Mouse (Mus musculus) heart, embryonic 16.5 days (tissue): ENCODE measurements at regions not wholly inside any gene's neighbourhood (a gene's known extent, or its start where the extent isn't known, plus 50 kb on each side); places are given as distances from the start of the nearest gene placed in this dataset.

Source experiments
- ATAC-seq: fragments of 200-750 bp; cut with Nextera tagmentation; replicated peaks from 2 replicates; pipeline ENCODE4 v1.8.0; 2017; ENCODE audit warnings: moderate number of reproducible peaks; ENCODE audit not compliant: insufficient read depth, low FRiP score; ENCODE audit errors: extremely low read depth
- H3K27ac ChIP-seq: fragments of 300-500 bp; sonication (generic); 2 replicates; pipeline ENCODE4 v1.5.1; 2014; ENCODE audit warnings: mild to moderate bottlenecking, low read length, control low read depth, moderate library complexity
- H3K27me3 ChIP-seq: fragments of 300-500 bp; sonication (generic); 2 replicates; pipeline ENCODE4 v1.6.1; 2014; ENCODE audit warnings: low read length, mixed read lengths; ENCODE audit not compliant: control insufficient read depth, insufficient read depth
- H3K36me3 ChIP-seq: fragments of 300-500 bp; sonication (generic); 2 replicates; pipeline ENCODE4 v1.6.1; 2014; ENCODE audit not compliant: control insufficient read depth, insufficient read depth
- H3K4me1 ChIP-seq: fragments of 300-500 bp; sonication (generic); 2 replicates; pipeline ENCODE4 v1.6.1; 2014; ENCODE audit warnings: low read length, mixed read lengths; ENCODE audit not compliant: control insufficient read depth, insufficient read depth
- H3K4me2 ChIP-seq: fragments of 300-500 bp; sonication (generic); 2 replicates; pipeline ENCODE4 v1.6.1; 2014; ENCODE audit warnings: low read depth, mild to moderate bottlenecking, control low read depth, low read length
- H3K4me3 ChIP-seq: fragments of 300-500 bp; sonication (generic); 2 replicates; pipeline ENCODE4 v1.5.1; 2014; ENCODE audit warnings: mild to moderate bottlenecking, control low read depth, low read length
- H3K9ac ChIP-seq: fragments of 300-500 bp; sonication (generic); 2 replicates; pipeline ENCODE4 v1.6.1; 2014; ENCODE audit warnings: low read length, control low read depth
- H3K9me3 ChIP-seq: fragments of 300-500 bp; sonication (generic); replicated peaks from 2 replicates; pipeline ENCODE4 v1.6.1; 2016; ENCODE audit warnings: low read length; ENCODE audit not compliant: control insufficient read depth
- WGBS: fragments of 180-500 bp; shearing (Covaris S2); extraction: QIAGEN DNeasy Blood & Tissue Kit; methylation state at CpG from one replicate; pipeline ENCODE4 v1.1.7; 2014; 5-methylcytosine and 5-hydroxymethylcytosine counted together

DNA sequence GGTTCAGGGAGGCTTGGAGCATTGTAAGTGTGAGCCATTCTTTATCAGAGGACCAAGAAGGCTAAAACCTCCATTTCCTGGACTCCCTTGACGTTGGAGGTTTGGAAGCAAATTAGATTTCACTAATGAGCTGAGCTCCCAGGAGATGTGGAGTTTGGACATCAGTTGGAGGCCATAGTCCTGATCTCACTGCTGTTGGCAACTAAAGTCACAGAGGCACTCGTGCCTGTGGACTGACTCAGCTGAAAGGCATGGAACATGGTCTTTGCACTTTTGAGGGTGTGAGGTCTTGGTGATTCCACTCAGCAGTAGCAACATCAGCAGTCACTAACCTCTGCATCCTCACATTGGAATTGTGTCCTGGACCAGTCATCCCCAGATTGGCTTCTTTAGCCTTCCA lies 169.1 kb upstream of the Klf4 start:
- Histone ChIP-seq H3K4me1 (0 out of 2 replicates have a peak, but pooled peaks cover 5% of the 10 kb centered on the region), H3K4me3 (no peak overlapping the region), H3K9ac (no peak overlapping the region), H3K27ac (no peak overlapping the region), H3K4me2 (no peak overlapping the region), H3K27me3 (no peaks in the 10 kb centered on the region), H3K36me3 (no peaks in the 10 kb centered on the region), H3K9me3 (no peaks in the 10 kb centered on the region)
- ATAC-seq: no peak
- 61% methylated on average over 2 of the region's 2 CpGs for WGBS

- H3K4me1 ChIP-seq: 0 out of 2 replicates have a peak, but pooled peaks cover 5% of the 10 kb centered on the region
- no peak overlapping the region for H3K4me2 ChIP-seq
- no peak overlapping the region for H3K9ac ChIP-seq
- H3K4me3 ChIP-seq: no peak overlapping the region
- no peaks in the 10 kb centered on the region for H3K27me3 ChIP-seq
- no peak overlapping the region for H3K27ac ChIP-seq
- ATAC-seq: no peak
- H3K36me3 ChIP-seq: no peaks in the 10 kb centered on the region
- WGBS: 48% methylated on average over 8 of the region's 8 CpGs
- H3K9me3 ChIP-seq: no peaks in the 10 kb centered on the region
Measured at GRCm38 (mm10) chr4:55699917-55700316, 167.7 kb upstream of the Klf4 start.

GRCm38 (mm10) chr4:55699161-55699560 lies 166.9 kb upstream of the Klf4 start:
- ATAC-seq: no peak
- 0 out of 2 replicates have a peak, but pooled peaks cover 5% of the 10 kb centered on the region for H3K4me1 ChIP-seq
- WGBS: 70% methylated on average over 5 of the region's 5 CpGs

DNA sequence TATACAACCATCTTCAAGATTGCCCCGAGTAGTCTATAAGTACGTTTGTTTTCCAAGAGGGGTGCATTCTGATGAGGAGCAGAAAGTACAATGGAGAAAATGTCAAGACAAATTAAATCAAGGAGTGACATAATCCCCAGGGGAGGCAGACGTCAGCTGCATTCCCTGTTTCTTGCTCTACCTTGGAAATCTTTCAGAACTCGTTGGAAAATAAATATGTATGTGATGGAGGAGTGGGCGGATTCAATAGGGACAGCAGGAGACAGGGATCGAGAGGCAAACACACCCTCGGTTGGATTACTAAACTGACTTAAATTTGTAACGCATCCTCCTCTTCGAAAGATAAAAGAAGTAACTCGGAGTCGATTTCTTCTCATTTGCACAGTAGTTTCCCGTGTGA lies 164.8 kb upstream of the Klf4 start:
- H3K4me3 ChIP-seq: no peak overlapping the region
- 71% methylated on average over 12 of the region's 12 CpGs for WGBS
- 0 out of 2 replicates have a peak, but pooled peaks cover 5% of the 10 kb centered on the region for H3K4me1 ChIP-seq
- no peak overlapping the region for H3K27ac ChIP-seq
- H3K27me3 ChIP-seq: no peaks in the 10 kb centered on the region
- no peaks in the 10 kb centered on the region for H3K36me3 ChIP-seq
- H3K4me2 ChIP-seq: no peak overlapping the region
- H3K9me3 ChIP-seq: no peaks in the 10 kb centered on the region
- no peak for ATAC-seq
- H3K9ac ChIP-seq: no peak overlapping the region

More at GRCm38 (mm10) chr4:55699161-55699560, 166.9 kb upstream of the Klf4 start:
- H3K4me3 ChIP-seq: no peak overlapping the region
- H3K9ac ChIP-seq: no peak overlapping the region
- no peaks in the 10 kb centered on the region for H3K9me3 ChIP-seq
- H3K27me3 ChIP-seq: no peaks in the 10 kb centered on the region
- no peaks in the 10 kb centered on the region for H3K36me3 ChIP-seq
- H3K27ac ChIP-seq: no peak overlapping the region
- no peak overlapping the region for H3K4me2 ChIP-seq

DNA sequence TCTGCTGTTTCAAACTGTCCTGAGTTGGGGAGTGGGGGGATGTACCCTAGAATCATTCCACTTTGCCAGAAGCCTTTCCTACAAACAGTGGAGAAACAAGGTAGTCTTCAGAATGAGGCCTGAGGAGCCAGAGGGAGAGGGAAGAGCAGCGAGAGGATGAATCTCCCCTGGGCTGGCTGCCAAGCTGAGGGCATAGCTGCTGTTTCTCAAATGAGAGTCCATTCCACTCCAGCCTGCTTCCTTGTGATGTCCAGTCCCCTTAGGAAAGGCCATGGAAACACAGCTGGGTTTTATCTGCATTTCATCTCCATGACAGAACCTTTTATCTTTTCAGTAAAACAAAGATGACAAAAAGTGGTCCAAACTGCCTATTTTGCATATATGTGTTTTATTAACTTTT lies 164.2 kb upstream of the Klf4 start:
- Histone ChIP-seq H3K27ac (no peak overlapping the region), H3K4me2 (no peak overlapping the region), H3K4me3 (no peak overlapping the region), H3K27me3 (no peaks in the 10 kb centered on the region), H3K4me1 (0 out of 2 replicates have a peak, but pooled peaks cover 5% of the 10 kb centered on the region), H3K36me3 (no peaks in the 10 kb centered on the region), H3K9ac (no peak overlapping the region), H3K9me3 (no peaks in the 10 kb centered on the region)
- ATAC-seq: no peak
- WGBS: 14% methylated on average over 1 of the region's 1 CpGs

DNA sequence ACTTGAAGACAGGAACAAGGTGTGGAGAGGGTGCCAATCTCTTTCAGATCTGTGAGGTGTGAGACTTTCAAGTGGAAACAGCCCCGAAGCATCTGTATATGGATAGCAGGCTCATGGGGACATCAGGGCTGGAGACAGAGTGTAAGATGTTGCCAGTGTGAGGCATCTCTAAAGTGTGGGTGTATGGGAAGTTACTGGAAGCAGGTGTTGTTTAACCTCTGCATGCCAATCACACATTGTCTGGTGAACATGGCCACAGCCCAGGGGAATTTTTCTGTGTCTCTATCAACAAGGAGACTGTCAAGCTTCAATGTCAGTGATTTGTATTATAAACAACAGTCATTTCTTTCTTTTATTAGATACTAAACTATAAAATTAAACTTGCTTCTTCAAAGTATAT lies 163.0 kb upstream of the Klf4 start:
- Histone ChIP-seq H3K9me3 (no peaks in the 10 kb centered on the region), H3K9ac (no peak overlapping the region), H3K36me3 (no peaks in the 10 kb centered on the region), H3K4me2 (no peak overlapping the region), H3K4me3 (no peak overlapping the region), H3K27me3 (no peaks in the 10 kb centered on the region), H3K27ac (no peak overlapping the region), H3K4me1 (0 out of 2 replicates have a peak, but pooled peaks cover 5% of the 10 kb centered on the region)
- no peak for ATAC-seq
- WGBS: 71% methylated on average over 1 of the region's 1 CpGs

- no peaks in the 10 kb centered on the region for H3K36me3 ChIP-seq
- H3K4me1 ChIP-seq: no peaks in the 10 kb centered on the region
- H3K4me3 ChIP-seq: no peak overlapping the region
- H3K4me2 ChIP-seq: no peak overlapping the region
- H3K9me3 ChIP-seq: no peaks in the 10 kb centered on the region
- H3K27ac ChIP-seq: no peak overlapping the region
- 73% methylated on average over 1 of the region's 1 CpGs for WGBS
- H3K27me3 ChIP-seq: no peaks in the 10 kb centered on the region
- no peak for ATAC-seq
- H3K9ac ChIP-seq: no peak overlapping the region
Measured at GRCm38 (mm10) chr4:55689479-55689878, 157.2 kb upstream of the Klf4 start.

DNA sequence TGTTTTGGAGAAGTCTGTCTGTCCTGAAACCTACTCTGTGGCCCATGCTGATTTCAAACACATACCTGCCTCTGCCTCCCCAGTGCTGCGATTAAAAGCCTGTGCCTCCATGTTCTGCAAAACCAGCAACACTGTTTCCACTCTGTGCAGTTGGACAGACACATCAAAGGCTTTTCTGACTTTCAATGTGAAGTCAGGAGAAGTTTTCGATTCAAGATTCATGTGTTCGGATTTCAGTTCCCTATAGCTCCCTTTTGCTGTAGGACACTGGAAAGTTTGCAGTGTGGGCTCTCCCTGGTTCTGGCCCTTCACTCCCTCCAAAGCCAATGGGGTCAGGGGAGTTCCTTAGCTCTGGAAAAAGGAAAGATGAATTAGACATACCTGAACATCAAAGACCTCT lies 154.5 kb upstream of the Klf4 start:
- no peak overlapping the region for H3K4me3 ChIP-seq
- no peak for ATAC-seq
- H3K27me3 ChIP-seq: no peaks in the 10 kb centered on the region
- H3K4me1 ChIP-seq: no peaks in the 10 kb centered on the region
- no peak overlapping the region for H3K9ac ChIP-seq
- no peaks in the 10 kb centered on the region for H3K9me3 ChIP-seq
- H3K4me2 ChIP-seq: no peak overlapping the region
- 85% methylated on average over 3 of the region's 3 CpGs for WGBS
- H3K27ac ChIP-seq: no peak overlapping the region
- no peaks in the 10 kb centered on the region for H3K36me3 ChIP-seq

GRCm38 (mm10) chr4:55672288-55672687 lies 140.0 kb upstream of the Klf4 start:
- H3K4me1 ChIP-seq: no peaks in the 10 kb centered on the region
- WGBS: 58% methylated on average over 6 of the region's 6 CpGs
- no peaks in the 10 kb centered on the region; the same call in 1 of the 2 replicates for H3K27me3 ChIP-seq
- no peak overlapping the region for H3K4me2 ChIP-seq
- no peak overlapping the region for H3K4me3 ChIP-seq
- no peak overlapping the region for H3K27ac ChIP-seq
- ATAC-seq: no peak
- no peak overlapping the region for H3K9ac ChIP-seq
- H3K9me3 ChIP-seq: no peaks in the 10 kb centered on the region
- H3K36me3 ChIP-seq: no peaks in the 10 kb centered on the region
